Mouse (Mus musculus): ENCODE measurements at regions not wholly inside any gene's neighbourhood (a gene's known extent, or its start where the extent isn't known, plus 50 kb on each side); places are given as distances from the start of the nearest gene placed in this dataset.

DNA sequence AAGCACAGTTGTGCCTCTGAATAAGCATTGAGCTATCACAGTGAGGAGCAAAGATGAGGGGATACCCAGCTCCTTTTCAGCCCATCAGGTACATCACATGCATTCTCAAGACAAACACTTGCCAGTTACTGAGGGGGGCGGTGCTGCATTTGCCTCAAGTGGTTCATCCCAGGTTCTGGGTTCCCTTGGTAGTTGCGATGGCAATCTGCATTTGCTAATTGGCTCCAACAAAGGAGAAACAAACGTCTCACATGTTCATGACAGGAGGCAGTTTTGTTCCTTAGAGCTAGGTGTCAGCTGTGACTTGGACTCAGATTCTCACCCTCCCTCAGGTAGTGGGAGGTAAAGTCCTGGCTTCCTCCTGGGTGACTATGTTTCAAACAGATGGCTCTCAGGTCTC is 425.5 kb downstream of the 1810013L24Rik start:
- DNase-seq (ENCODE audit: low spot score in 2 of 2) = no peak

DNA sequence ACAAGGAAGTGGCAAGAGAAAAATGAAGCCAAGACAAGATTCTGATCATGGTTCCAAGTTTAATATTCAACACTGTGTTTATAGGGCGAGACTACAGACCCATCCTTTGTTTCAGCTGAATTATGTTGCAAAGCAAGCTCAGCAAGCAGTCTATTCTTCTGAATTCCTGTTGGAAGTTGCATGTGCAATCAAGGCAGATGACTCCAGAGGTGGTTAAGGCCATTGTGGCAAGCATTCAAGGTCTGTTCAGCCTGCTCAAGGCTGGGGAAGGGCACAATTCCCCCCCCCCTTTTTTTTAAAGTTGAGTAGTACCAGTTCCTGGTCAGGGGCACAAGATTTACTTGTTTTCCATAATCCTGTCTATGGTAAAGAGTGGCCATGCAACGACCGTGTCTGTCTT is 431.1 kb downstream of the 1810013L24Rik start:
- no peak for DNase-seq (ENCODE audit: low spot score in 2 of 2)

DNA sequence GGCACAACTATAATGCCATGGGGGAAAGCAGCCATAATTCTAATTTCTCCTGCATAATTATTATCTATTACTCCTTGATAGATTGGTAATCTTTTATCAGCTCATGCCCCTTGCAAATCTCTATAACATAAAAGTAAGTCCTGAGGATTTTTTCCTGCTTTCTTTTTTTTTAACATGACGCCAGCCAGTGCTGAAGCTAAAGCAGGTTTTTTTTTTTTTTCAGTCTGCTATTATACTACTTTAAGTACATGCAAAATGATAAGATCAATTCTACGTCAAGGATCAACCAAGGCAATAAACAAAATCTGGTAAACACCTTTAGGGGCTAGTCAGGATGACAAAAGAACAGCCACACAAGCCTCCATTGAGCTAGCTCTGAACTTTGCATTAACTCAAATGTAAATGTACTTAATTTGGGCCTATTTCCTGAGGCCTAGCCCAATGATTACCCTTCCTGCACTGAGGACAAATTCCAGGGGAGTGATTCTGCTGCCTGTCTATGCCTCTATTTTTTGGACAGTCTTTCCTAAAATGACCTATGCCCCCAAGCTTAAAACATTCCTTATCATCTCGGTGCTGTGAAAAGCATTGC is 434.8 kb downstream of the 1810013L24Rik start:
- no peak for DNase-seq (ENCODE audit: low spot score in 2 of 2)

GRCm38 (mm10) chr16:9267204-9267603 is 437.3 kb downstream of the 1810013L24Rik start:
- no peak for DNase-seq (ENCODE audit: low spot score in 2 of 2)

GRCm38 (mm10) chr16:9270099-9270498 is 440.2 kb downstream of the 1810013L24Rik start:
- DNase-seq (ENCODE audit: low spot score in 2 of 2) = no peak

DNA sequence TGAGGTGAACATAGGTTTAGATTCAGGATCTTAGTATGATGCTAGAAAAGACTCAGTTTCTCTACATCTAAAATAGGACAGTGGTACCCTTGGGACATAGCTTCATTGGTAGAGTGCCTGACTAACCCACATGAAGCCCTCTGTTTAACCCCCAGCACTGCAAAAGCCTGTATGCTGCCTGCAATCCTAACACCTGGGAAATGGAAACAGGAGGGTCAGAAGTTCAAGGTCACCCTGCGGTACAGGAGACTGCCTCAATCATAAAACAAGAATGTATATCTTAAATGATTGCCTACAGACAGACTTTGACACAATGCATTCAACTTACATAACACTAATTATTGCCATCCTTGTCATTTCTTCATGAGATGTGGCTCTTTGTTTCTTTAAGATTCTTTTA is 440.8 kb downstream of the 1810013L24Rik start:
- DNase-seq (ENCODE audit: low spot score in 2 of 2) = no peak

- no peak for DNase-seq (ENCODE audit: low spot score in 2 of 2)
Observed at GRCm38 (mm10) chr16:9273751-9274300, 443.9 kb downstream of the 1810013L24Rik start.

- no peak for DNase-seq (ENCODE audit: low spot score in 2 of 2)
Observed at GRCm38 (mm10) chr16:9274583-9275100, 444.7 kb downstream of the 1810013L24Rik start.

GRCm38 (mm10) chr16:9275426-9275825 is 445.5 kb downstream of the 1810013L24Rik start:
- no peak for DNase-seq (ENCODE audit: low spot score in 2 of 2)

DNA sequence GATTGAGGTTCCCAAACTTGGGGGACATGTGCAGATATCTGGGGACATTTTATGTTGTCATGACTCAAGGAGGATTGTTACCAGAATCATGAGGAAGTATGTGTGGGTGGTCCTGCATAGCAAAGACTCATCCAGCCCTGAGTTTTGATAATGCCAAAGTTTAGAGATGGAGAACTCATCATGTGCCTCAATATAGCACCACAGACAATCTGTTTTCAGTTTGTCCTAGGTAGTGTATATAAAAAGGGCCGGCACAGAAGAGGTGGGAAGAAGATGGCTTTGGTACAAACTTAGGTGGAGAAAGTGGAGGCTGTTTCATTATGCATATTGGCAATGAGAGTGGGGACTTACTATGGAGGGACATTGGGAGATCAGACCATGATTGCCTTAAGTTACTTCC is 447.2 kb downstream of the 1810013L24Rik start:
- DNase-seq (ENCODE audit: low spot score in 2 of 2) = no peak

DNA sequence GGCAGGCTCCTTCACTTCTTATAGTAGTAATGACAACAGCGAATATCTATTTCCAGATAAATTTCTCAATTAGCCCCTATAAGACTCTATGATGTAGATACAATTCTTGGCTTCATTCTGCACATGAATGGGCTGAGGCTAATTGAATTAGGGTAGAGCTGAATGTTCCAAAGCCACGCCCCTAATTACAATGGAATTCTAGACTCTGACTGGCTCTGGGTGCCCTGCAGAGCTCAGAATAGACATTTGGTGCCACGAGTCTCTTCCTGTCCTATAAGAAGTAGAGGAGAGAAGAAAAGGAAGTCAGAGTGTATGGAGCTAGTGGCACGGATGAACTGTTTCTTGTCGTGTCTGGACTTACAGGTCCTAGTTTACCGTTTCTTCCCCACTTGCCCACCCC is 449.8 kb downstream of the 1810013L24Rik start:
- DNase-seq (ENCODE audit: low spot score in 2 of 2) = no peak

GRCm38 (mm10) chr16:9280431-9280830 is 450.5 kb downstream of the 1810013L24Rik start:
- DNase-seq (ENCODE audit: low spot score in 2 of 2) = no peak

- DNase-seq (ENCODE audit: low spot score in 2 of 2) = no peak
Observed at GRCm38 (mm10) chr16:9280931-9281330, 451.0 kb downstream of the 1810013L24Rik start.

DNA sequence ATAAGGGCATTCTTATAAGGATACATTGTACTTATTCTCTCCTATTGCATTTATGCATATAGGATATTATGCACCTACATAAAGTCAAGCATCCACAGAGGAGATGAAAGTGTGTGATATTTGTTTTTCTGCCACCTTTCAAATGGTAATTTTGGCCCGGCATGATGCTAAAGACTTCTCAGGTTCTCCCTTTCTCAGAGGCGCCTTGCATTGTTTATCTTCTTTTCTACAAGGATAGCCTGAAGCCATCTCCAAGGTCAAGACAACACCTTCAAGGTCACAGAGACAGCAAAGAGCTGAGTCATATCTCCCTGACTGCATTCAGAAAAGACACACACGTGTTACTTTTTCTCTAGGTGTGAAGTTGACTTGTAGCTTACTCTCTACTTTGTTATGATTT is 454.5 kb downstream of the 1810013L24Rik start:
- DNase-seq (ENCODE audit: low spot score in 2 of 2) = no peak

GRCm38 (mm10) chr16:9285921-9286320 is 456.0 kb downstream of the 1810013L24Rik start:
- DNase-seq (ENCODE audit: low spot score in 2 of 2) = no peak

DNA sequence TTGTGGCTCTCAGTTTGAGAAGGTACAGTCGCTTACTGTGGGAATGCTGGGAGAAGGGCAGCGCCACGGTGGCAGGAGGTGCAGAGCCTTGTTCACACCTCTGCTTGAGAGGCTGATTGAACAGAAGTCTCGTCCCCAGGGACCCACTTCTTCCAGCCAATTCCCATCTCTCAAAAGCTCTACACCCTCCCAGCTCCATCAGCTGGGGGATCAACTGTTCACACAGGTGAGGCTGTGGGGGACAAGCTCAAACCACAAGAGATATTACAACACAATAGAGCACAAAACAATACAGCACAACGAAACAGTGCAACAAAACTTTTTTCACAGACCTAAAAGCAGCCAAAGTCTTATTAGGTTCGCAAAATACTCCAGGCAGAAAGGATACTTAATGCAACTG is 457.7 kb downstream of the 1810013L24Rik start:
- no peak for DNase-seq (ENCODE audit: low spot score in 2 of 2)

DNA sequence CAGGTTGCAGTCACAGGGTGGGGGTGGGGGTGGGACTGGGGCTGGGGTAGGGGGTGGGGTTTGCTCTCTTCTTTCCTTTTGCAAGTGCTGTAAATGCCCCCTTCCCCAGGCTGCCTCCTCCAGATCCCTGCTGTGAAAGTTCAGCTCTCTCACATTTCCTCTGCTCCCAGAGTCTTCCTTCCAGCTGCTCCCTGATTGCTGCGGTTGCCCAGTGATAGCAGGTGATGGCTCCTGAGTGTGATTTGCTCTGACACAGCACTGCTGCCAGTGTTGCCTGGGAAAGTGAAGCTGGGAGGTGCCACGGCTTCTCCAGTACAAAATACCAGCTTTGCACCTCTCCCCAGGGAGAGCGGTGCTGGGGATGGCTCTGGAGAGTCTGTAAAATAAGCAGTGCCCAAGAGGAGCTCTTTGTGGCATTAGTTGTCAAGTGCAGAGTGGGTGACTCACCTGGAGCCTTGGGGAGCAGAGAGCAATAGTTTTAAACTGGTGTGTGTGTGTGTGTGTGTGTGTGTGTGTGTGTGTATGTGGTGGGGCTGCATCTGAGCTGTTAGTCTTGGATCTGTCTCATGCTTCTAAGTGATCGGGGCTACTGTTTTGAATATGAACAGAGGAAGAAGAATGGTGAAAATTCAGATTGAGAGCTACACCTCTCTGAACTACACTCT is 461.6 kb downstream of the 1810013L24Rik start:
- DNase-seq (ENCODE audit: low spot score in 2 of 2) = no peak

GRCm38 (mm10) chr16:9303134-9303533 is 473.2 kb downstream of the 1810013L24Rik start:
- DNase-seq (ENCODE audit: low spot score in 2 of 2) = no peak

- DNase-seq (ENCODE audit: low spot score in 2 of 2) = no peak
Observed at GRCm38 (mm10) chr16:9304079-9304478, 474.2 kb downstream of the 1810013L24Rik start.

DNA sequence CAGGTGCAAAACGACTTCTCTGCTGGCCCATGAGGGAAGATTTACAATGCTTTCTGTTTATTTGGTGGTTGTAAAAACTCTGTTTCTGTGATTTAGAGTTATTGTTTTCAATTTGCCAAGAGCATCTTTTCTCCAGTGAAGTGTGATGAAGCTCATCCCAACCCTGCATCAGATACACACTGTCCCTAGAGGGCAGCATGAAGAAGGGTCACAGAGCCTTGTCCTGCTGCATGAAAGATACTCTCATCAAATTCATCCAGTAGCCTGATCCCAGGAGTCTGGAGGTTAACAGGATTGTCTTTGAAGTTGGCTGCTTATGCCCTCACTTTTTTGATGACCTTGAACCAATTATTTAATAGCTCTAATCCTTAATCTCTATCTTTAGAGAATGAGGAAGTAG is 480.8 kb downstream of the 1810013L24Rik start:
- no peak for DNase-seq (ENCODE audit: low spot score in 2 of 2)

GRCm38 (mm10) chr16:9335626-9336025 is 505.7 kb downstream of the 1810013L24Rik start:
- DNase-seq (ENCODE audit: low spot score in 2 of 2) = no peak

GRCm38 (mm10) chr16:9336063-9336462 is 506.2 kb downstream of the 1810013L24Rik start:
- DNase-seq (ENCODE audit: low spot score in 2 of 2) = no peak

DNA sequence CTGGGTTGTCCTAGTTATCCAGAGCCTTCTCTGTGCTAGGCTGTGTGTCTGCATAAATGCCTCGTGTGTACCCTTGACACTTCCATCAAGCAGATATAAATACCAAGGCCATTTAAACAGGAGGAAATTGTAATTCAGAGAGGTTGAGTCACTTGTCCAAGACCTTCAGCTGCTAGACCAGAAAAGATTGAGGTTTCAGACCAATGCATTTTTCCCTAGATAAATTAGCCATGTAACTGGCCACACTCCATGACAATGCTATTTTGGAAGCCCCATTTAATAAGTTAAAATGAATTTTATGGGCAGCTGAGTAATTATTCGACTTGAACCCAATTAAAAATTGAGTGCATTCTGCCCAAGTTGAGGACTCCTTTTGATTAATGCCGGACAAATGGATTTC is 509.6 kb downstream of the 1810013L24Rik start:
- DNase-seq (ENCODE audit: low spot score in 2 of 2) = no peak
